Mouse (Mus musculus) heart, embryonic 14.5 days (tissue): Measurements from ENCODE around the gene Tlr5. TPM values are rescaled to one million over a fixed set of nuclear protein-coding genes. Genes with fewer than 3 reads are reported as not detected.

Experiments
- ATAC-seq: fragments of 200-750 bp; cut with Nextera tagmentation; 2 replicates; pipeline ENCODE4 v1.8.0; 2017; ENCODE audit warnings: low read depth, moderate TSS enrichment; ENCODE audit not compliant: insufficient number of reproducible peaks, insufficient read depth, low FRiP score
- H3K27ac ChIP-seq, 2 experiments: fragments of 200-500 bp in 1 of 2; fragments of 300-500 bp in 1 of 2; sonication (generic) in 1 of 2; replicated peaks in 1 of 2; 2 replicates each; pipeline ENCODE4 v1.5.1; 2012 to 2014; ENCODE audit warnings: low read depth in 2 of 2, low read length in 2 of 2, control low read depth in 1 of 2, mild to moderate bottlenecking in 1 of 2, mixed read lengths in 1 of 2; ENCODE audit not compliant: control insufficient read depth in 1 of 2, insufficient read depth in 1 of 2
- H3K27me3 ChIP-seq: fragments of 300-500 bp; sonication (generic); 2 replicates; pipeline ENCODE4 v1.6.1; 2014; ENCODE audit warnings: mild to moderate bottlenecking, low read length, control low read depth; ENCODE audit not compliant: control insufficient read depth, insufficient read depth
- H3K36me3 ChIP-seq: fragments of 300-500 bp; sonication (generic); 2 replicates; pipeline ENCODE4 v1.6.1; 2014; ENCODE audit warnings: mild to moderate bottlenecking, control low read depth, low read length, mixed read lengths; ENCODE audit not compliant: control insufficient read depth, insufficient read depth
- H3K4me1 ChIP-seq, 2 experiments: fragments of 200-500 bp in 1 of 2; fragments of 300-500 bp in 1 of 2; sonication (generic) in 1 of 2; 2 replicates each; pipeline ENCODE4 v1.6.1; 2012 to 2014; ENCODE audit warnings: low read length in 2 of 2, control low read depth in 1 of 2, mixed read lengths in 1 of 2; ENCODE audit not compliant: control insufficient read depth in 2 of 2, insufficient read depth in 2 of 2
- H3K4me2 ChIP-seq: fragments of 300-500 bp; sonication (generic); 2 replicates; pipeline ENCODE4 v1.6.1; 2014; ENCODE audit warnings: mild to moderate bottlenecking, low read length
- H3K4me3 ChIP-seq, 2 experiments: fragments of 200-500 bp in 1 of 2; fragments of 300-500 bp in 1 of 2; sonication (generic) in 1 of 2; 2 replicates each; pipeline ENCODE4 v1.5.1; 2012 to 2014; ENCODE audit warnings: low read length in 2 of 2, mild to moderate bottlenecking in 2 of 2, control low read depth in 1 of 2, low read depth in 1 of 2, moderate library complexity in 1 of 2; ENCODE audit not compliant: control insufficient read depth in 1 of 2, insufficient read depth in 1 of 2
- H3K9ac ChIP-seq: fragments of 300-500 bp; sonication (generic); 2 replicates; pipeline ENCODE4 v1.6.1; 2014; ENCODE audit warnings: mild to moderate bottlenecking, low read length
- H3K9me3 ChIP-seq: fragments of 300-500 bp; sonication (generic); 2 replicates; pipeline ENCODE4 v1.6.1; 2016; ENCODE audit warnings: low read length, control low read depth; ENCODE audit not compliant: control insufficient read depth
- WGBS: fragments of 180-500 bp; shearing (Covaris S2); extraction: QIAGEN DNeasy Blood & Tissue Kit; methylation state at CpG from one replicate; pipeline ENCODE4 v1.1.7; 2014; 5-methylcytosine and 5-hydroxymethylcytosine counted together
- polyA plus RNA-seq: library from polyadenylated mRNA; unstranded; fragments of >200 nt; fragmentation: Nextera tagmentation; extraction: Ambion mirVana; gene quantifications from 2 replicates; pipeline ENCODE4 v1.2.1, GENCODE M21; 2014

The Tlr5 gene
- polyA plus RNA-seq, 1 experiment from 2014 or later, result 4.2 TPM

DNA sequence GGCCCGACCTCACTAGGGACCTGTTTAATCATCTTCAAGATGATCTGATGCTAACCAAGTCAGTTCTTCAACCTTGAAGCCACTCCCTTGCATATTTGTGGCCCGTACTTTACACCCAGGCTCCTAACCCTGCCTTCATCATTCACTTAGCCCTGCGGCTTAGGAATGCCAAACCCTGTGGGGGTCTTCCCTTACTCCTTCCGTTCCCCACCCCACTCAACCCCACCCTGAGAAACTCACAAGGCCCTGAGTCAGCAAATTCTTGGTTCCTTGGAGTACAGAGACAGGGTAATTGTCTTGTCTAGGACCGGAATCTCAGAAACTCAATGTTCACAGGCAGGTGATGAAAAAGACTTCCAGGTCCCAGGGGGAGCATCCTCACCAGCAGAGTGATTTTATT is 6.5 kb downstream of the Tlr5 start:
- Histone ChIP-seq H3K4me3 (no peak overlapping the region), H3K27ac (no peak overlapping the region), H3K9me3 (no peaks in the 10 kb centered on the region), H3K4me2 (no peak overlapping the region), H3K9ac (no peak overlapping the region), H3K36me3 (no peaks in the 10 kb centered on the region), H3K4me1 (peaks cover 23 to 30% of the 10 kb centered on the region in 2 experiments), H3K27me3 (no peaks in the 10 kb centered on the region)
- ATAC-seq, result no peak
- 77% methylated on average over 5 of the region's 5 CpGs for WGBS

DNA sequence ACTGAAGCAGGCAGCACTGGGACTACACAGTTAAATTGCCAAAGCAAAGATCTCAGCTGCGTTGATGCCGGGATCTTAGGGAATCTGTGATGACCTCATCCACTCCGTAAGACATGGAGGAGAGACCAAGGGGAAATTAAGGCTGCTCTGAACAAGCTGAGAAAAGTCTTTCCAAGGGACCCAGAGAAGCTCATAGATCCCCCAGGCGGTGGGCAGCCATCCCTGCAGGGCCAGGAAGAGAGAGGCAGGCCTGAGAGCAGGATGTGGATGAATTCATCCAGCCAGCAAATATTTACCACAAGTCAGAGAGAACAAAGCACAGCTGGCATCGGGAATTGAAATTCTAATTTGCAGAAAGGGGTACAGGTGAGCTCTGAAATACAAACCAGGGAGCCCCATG is 8.7 kb downstream of the Tlr5 start:
- no peak overlapping the region for H3K27ac ChIP-seq
- H3K27me3 ChIP-seq, result no peaks in the 10 kb centered on the region
- no peak for ATAC-seq
- WGBS, result 46% methylated on average over 5 of the region's 5 CpGs
- no peak overlapping the region for H3K4me2 ChIP-seq
- H3K36me3 ChIP-seq, result no peaks in the 10 kb centered on the region
- H3K4me3 ChIP-seq, result no peak overlapping the region
- H3K4me1 ChIP-seq, result peaks cover 9 to 10% of the 10 kb centered on the region in 2 experiments
- H3K9ac ChIP-seq, result no peak overlapping the region
- H3K9me3 ChIP-seq, result no peaks in the 10 kb centered on the region

DNA sequence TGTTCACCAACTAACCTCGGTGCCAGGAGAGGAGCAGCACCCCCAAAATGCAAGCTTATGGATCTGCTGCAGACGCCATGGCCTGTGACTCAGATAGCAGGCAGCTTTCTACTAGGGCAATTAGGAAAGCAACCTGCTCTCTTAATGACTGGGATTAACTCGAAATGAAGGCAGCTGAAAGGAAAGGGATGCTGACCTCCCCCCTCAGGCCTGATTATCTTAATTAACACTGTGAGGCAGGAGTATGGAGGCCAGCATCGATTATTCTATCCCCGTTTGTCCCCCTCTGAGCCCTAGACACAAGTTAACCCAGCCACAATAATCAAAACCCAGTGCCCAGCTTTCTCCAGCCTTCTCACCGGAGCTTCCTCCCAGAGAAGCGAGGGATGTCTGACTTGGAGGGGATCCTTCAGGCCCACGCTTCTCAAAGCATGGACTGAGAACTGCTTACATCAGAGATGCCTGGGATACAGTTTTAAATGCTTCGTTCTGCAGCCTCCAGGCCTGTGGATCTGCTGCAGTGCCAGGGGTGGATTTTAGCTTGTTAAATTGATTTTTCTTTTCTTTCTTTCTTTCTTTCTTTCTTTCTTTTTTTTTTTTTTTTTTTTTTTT is 10.4 kb downstream of the Tlr5 start:
- H3K36me3 ChIP-seq, result no peaks in the 10 kb centered on the region
- H3K27me3 ChIP-seq, result no peaks in the 10 kb centered on the region
- H3K4me3 ChIP-seq, result no peak overlapping the region
- H3K9ac ChIP-seq, result no peak overlapping the region
- no peak overlapping the region for H3K27ac ChIP-seq
- H3K4me1 ChIP-seq, result peaks cover 0 to 3% of the 10 kb centered on the region in 2 experiments; a peak in 2 of 4 replicates
- no peaks in the 10 kb centered on the region for H3K9me3 ChIP-seq
- ATAC-seq, result no peak
- H3K4me2 ChIP-seq, result no peak overlapping the region
- 68% methylated on average over 9 of the region's 9 CpGs for WGBS

DNA sequence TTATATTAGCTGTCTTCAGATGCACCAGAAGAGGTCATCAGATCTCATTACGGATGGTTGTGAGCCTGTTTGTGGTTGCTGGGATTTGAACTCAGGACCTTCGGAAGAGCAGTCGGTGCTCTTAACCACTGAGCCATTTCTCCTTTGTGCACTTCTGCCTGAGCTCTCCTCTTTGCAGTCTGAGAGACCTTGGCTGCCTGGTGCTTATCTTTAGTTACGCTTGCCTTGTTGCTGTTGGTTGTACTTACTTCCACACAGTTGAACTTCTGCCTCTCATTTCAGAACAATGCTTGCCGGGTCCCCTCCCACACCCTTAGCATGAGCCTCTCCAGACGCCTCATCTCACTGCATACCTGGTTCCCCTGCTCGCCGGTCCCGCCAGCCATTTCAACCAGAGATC is 14.1 kb downstream of the Tlr5 start:
- no peaks in the 10 kb centered on the region for H3K4me1 ChIP-seq
- H3K9ac ChIP-seq, result no peak overlapping the region
- 72% methylated on average over 9 of the region's 9 CpGs for WGBS
- no peak overlapping the region for H3K27ac ChIP-seq
- H3K9me3 ChIP-seq, result no peaks in the 10 kb centered on the region
- H3K4me3 ChIP-seq, result no peak overlapping the region
- H3K27me3 ChIP-seq, result no peaks in the 10 kb centered on the region
- ATAC-seq, result no peak
- H3K4me2 ChIP-seq, result no peak overlapping the region
- H3K36me3 ChIP-seq, result peaks cover 20% of the 10 kb centered on the region

DNA sequence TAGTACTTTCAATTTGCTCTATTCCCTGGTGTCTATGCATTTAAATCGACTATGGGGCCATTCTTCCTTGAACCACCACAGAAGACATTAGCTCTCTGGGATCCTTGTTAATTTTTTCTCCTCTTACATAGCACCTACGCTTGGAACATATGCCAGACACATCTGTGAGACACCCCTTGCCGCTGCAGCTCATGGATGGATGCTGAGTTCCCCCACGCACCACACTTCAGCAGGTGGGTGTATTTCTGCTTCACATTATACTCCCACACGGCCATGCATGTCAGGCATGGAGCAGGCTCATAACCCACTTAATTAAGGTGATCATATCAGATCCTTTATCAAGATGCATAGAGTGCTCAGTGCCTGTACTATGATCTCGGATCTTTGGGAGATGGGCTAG is 17.7 kb downstream of the Tlr5 start:
- no peak overlapping the region for H3K9ac ChIP-seq
- no peaks in the 10 kb centered on the region for H3K9me3 ChIP-seq
- WGBS, result 87% methylated on average over 6 of the region's 6 CpGs
- no peak for ATAC-seq
- no peaks in the 10 kb centered on the region for H3K4me1 ChIP-seq
- no peak overlapping the region for H3K27ac ChIP-seq
- no peak overlapping the region for H3K4me2 ChIP-seq
- no peak overlapping the region for H3K4me3 ChIP-seq
- H3K36me3 ChIP-seq, result peaks cover 42% of the 10 kb centered on the region
- no peaks in the 10 kb centered on the region for H3K27me3 ChIP-seq

DNA sequence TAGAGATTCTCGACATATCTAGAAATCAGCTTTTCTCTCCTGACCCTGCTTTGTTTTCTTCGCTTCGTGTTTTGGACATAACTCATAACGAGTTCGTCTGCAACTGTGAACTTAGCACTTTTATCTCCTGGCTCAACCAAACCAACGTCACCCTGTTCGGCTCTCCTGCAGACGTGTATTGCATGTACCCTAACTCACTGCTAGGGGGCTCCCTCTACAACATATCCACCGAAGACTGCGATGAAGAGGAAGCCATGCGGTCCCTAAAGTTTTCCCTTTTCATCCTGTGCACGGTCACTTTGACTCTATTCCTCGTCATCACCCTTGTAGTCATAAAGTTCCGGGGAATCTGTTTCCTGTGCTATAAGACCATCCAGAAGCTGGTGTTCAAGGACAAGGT is 20.2 kb downstream of the Tlr5 start:
- WGBS, result 79% methylated on average over 14 of the region's 14 CpGs
- ATAC-seq, result no peak
- H3K9ac ChIP-seq, result no peak overlapping the region
- no peak overlapping the region for H3K4me3 ChIP-seq
- H3K9me3 ChIP-seq, result no peaks in the 10 kb centered on the region
- H3K36me3 ChIP-seq, result peaks cover 42% of the 10 kb centered on the region
- H3K27me3 ChIP-seq, result no peaks in the 10 kb centered on the region
- no peaks in the 10 kb centered on the region for H3K4me1 ChIP-seq
- no peak overlapping the region for H3K4me2 ChIP-seq
- H3K27ac ChIP-seq, result no peak overlapping the region

DNA sequence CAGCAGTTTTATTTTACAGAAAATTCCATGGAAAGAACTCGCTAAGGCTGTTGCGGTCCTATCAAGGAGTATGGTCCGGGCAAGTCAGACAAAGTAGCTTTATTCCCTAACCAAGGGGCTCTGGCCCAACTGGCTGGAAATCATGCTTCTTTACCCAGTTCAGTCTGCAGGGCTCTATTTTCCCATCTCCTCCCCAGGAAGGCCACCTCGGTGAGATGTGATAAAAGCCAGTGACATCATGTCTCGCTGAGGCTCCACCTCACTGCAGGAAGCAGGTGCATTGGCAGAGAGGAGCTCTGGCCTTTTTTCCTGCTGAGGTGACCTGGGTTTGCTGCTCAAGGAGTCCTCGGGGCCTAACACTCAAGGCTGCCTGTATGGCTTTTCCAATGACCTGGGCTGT is 26.1 kb downstream of the Tlr5 start:
- 51% methylated on average over 6 of the region's 6 CpGs for WGBS
- peaks cover 11 to 13% of the 10 kb centered on the region in 2 experiments; a peak in 3 of 4 replicates for H3K4me1 ChIP-seq

DNA sequence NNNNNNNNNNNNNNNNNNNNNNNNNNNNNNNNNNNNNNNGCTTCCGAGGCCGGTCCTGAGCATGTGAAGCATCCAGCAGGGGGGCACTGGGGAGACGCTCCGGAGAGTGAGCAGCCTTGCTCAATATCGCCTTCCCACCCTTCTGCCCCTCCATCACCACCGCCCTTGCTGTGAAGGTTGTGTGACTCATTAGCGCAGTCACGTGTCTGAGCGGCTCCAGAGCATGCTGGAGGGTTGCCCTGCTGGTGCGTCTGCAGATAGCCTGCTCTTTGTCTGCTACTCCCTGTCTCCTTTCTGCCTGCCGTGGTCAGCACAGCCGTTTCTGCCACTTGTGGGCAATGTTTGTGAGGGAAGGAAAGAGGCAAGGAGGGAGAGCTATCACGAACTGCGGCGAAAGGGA is 28.4 kb downstream of the Tlr5 start:
- Histone ChIP-seq H3K27me3 (no peaks in the 10 kb centered on the region), H3K4me3 (peak overlapping the region; percentile 29 to 36), H3K9ac (peak overlapping the region; percentile 71), H3K27ac (peak overlapping the region; percentile 82 to 89), H3K4me2 (peak overlapping the region; percentile 72), H3K4me1 (peaks cover 20% of the 10 kb centered on the region in 2 experiments; a peak in 3 of 4 replicates), H3K36me3 (no peaks in the 10 kb centered on the region), H3K9me3 (no peaks in the 10 kb centered on the region)
- 0% methylated on average over 13 of the region's 15 CpGs for WGBS
- ATAC-seq, result peak; percentile 93

More for the DNA sequence above, 26.1 kb downstream of the Tlr5 start:
- H3K27me3 ChIP-seq, result no peaks in the 10 kb centered on the region
- no peak overlapping the region for H3K4me3 ChIP-seq
- H3K27ac ChIP-seq, result no peak overlapping the region
- H3K9ac ChIP-seq, result no peak overlapping the region
- H3K4me2 ChIP-seq, result no peak overlapping the region
- ATAC-seq, result no peak
- H3K9me3 ChIP-seq, result no peaks in the 10 kb centered on the region
- H3K36me3 ChIP-seq, result 0 out of 2 replicates have a peak, but pooled peaks cover 3% of the 10 kb centered on the region
